Mouse (Mus musculus) brain, adult 2 months (tissue): ENCODE measurements around the gene Sept9.
"Not testable (repeated sequence)": the region's sequence is repeated elsewhere in the genome, so short reads cannot be mapped to it uniquely, and the experiment has no call there.

Experiments
- DNase-seq: peaks from one replicate; pipeline ENCODE4 v3.0.0; 2011; ENCODE audit warnings: low read depth, low spot score

Gene Sept9

GRCm38 (mm10) chr11:117325468-117326139 is 126.1 kb downstream of the Sept9 start:
- DNase-seq = no peak

GRCm38 (mm10) chr11:117326140-117326725 is 126.8 kb downstream of the Sept9 start:
- peak; percentile 76 for DNase-seq

GRCm38 (mm10) chr11:117326867-117327600 is 127.6 kb downstream of the Sept9 start:
- DNase-seq = peak; percentile 79

- DNase-seq = no peak
Measured at GRCm38 (mm10) chr11:117327633-117328032, 128.2 kb downstream of the Sept9 start.

DNA sequence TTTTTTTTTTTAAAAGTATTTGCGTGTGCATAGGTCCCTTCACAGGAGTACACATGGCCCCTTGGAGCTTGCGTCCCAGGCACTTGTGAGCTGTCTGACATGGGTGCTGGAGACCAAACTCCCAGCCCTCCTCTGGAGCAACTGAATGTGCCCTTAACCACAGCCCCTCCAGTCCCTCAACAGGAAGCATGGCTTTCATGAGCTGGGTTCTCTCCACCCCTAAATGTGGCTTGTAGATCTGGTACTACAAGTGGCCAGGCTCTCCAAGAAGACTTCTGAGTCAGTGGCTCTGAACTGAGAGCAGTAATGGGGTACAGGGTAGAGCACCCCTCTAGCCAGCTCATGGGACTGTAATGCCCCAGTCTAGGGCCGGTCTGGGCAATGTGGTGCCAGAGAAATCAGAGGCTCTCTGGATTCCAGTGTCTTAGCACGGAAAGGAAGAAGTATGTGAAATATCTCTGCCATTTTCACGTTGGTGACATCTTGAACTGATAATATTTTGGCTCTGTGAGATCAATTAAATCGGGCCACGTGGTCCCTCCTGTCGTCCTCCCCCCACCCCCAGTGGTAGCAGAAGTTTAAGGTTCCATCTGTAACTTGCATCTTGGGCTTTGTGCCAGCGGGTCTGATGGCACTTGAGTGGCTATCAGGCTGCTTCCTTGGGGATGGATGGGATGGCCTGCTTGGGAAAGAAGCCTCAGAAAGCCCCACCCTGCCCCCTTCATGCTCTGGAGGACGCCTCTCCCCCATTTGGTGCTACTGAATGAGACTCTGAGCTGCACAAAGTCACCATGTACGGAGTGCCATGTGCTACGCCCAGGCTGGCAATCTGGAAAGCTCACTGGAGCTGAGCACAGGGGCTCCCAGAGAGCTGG is 130.9 kb downstream of the Sept9 start:
- no peak for DNase-seq

DNA sequence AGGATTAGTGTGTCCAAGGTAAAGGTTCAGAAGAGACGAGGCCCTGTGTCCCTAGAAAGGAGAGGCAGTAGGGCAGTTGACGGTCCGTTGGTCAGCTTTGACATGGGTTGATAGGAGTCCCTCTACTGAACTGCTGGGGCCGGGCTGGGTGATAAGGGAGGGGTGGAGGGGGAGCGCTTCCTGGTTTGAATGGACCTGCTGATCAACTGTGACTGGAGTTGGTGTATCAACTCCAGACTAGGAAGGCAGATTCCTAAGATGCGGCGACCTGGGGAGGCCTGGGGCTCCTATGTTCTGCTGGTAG is 131.4 kb downstream of the Sept9 start:
- no peak for DNase-seq

DNA sequence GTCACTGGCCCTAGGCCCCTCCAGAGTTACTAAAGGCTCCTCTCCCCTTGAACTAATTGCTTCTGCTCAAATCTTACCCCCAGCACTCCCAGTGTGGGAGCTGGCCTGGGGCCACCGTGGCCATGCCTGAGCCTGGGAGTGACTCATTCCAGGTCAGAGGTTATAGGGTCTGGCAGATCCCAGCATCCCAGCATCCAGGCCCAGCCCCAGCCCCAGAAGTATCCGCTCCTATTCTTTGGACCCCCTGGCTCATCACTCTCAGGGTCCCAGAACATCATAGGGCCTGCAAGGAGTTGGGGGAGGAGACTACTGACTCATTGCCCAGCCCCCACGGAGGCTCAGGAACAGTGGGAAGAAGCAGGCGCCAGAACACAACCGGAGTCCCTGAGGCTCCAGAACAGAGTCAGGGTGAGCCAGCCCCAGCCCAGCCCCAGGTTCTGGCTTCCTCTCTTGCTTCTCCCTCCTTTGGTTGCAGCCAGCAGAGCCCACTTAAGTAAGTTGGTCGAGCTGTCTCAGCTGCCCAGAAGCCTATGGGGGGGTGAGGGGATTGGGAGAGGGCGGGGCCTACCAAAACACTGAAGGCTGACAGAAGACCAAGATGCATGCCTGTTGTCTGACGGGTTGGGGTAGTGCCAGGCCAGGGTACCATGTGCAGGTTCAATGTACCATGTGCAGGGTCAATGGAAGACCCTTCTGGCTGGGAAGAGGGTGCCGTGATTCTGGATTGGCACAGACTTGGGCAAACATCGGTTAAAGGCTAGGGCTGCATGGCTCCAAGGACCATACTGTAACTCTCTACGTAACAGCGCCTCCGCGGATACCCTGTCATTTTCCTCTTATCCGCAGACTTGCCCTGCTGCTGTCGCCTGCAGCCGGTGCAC is 132.1 kb downstream of the Sept9 start:
- DNase-seq = peak; percentile 57

GRCm38 (mm10) chr11:117332242-117333149 is 133.0 kb downstream of the Sept9 start:
- peak; percentile 74 for DNase-seq

DNA sequence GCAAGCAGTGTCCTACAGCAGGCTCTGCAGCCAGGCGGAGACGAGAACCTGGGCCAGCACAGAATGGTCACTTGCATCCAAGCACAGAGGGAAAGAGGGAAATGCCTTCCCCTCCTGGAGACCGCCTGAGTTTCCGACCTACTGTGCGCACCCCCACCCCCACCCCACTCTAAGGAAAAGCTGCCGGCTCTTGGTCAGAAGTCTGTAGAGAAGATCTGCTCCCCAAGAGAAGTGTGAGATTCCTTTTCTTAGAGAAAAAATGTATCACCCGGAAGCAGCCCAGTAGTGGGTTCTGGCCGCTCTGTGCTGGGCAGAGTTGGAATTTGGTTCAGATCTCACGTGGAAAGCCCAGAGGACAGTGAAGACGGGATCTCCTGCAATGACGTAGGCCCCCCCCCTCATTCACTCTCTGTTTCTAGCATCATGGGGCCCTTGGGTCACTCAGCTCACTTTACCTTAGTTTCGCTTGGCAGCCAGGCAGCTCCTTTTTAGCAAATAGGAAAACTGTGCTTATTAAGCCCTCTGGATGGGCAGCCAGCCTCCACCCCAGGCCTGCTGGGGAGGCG is 133.8 kb downstream of the Sept9 start:
- DNase-seq = no peak

DNA sequence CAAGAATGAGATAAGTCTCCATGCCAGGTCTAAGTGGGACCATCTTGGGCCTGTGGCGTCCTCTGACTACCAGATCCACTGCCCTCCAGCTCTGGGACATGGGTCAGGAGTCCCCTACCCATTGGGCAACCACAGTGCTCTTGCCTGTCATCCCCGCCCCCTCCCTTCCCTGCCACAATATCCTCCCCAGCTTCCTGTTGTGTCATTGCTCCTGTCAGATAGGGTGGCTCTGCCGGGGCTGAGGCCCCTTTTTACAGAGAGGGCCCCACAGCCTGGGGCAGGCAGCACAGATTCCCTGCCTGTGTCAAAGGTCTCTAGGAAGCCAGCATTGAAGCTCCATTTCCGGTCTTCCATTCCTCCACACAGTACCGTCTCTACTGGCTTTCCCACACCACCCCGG is 134.6 kb downstream of the Sept9 start:
- no peak for DNase-seq

DNA sequence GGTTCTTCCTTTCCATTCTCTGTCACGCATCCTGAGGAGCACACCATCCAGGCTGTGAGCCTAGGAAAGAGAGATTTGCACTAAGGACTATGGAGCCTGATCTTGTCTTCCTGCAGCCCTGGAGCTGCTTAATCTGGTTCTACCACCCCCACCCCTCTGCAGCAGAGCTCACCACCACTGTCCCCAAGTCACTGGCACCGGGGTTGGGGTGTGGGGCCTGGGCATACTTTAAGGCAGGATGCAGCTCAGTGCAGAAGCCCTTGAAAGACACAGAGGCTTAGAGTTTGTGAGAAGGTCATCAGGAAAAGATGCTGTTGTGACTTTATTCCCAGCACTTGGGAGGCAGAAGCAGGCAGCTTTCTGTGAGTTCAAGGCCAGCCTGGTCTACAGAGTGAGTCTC is 135.7 kb downstream of the Sept9 start:
- DNase-seq = no peak

- DNase-seq = no peak
Measured at GRCm38 (mm10) chr11:117336081-117336788, 136.8 kb downstream of the Sept9 start.

- no peak for DNase-seq
Measured at GRCm38 (mm10) chr11:117337749-117338148, 138.3 kb downstream of the Sept9 start.

DNA sequence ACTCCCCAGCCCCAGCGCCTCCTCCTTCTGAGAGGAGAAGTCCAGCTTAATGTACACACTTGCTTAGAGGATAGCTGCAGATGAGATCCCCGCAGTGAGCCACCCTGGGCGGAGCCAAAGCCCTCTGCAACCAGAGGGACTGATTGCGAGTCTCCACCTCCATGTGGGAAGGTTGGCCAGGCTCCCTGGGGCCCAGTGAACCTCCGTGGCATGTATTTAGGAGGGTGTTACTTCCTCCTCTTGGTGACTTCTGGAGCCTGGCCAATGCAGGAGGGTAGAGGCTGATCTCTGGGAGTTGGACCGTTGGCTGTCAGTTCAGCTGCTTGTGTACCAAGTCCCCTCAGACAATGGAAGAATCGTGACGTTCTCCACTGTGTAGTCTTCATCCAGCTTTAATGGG is 139.0 kb downstream of the Sept9 start:
- no peak for DNase-seq

- DNase-seq = no peak
Measured at GRCm38 (mm10) chr11:117339050-117339449, 139.6 kb downstream of the Sept9 start.

GRCm38 (mm10) chr11:117341218-117341617 is 141.8 kb downstream of the Sept9 start:
- DNase-seq = no peak

DNA sequence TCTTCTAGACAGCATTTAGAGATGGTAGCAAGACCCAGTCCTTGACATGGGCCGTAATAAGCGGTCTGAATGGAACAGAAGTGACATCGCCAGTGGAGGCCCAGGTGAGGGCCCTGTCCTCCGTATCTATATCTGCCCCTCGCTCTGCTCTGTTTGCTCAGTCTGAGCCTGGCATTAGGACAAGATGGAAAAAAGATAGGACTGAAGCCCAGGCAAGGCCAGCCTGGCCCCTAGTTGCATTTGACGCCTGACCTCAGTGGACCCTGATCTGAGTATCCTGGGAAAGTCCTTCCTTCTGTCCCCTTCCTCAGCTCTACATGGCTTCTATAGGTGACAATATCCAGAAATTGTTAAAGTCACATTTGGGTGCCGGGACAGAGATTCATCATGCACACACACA is 142.6 kb downstream of the Sept9 start:
- DNase-seq = no peak

- DNase-seq = not testable (repeated sequence)
Measured at GRCm38 (mm10) chr11:117342490-117342889, 143.0 kb downstream of the Sept9 start.

DNA sequence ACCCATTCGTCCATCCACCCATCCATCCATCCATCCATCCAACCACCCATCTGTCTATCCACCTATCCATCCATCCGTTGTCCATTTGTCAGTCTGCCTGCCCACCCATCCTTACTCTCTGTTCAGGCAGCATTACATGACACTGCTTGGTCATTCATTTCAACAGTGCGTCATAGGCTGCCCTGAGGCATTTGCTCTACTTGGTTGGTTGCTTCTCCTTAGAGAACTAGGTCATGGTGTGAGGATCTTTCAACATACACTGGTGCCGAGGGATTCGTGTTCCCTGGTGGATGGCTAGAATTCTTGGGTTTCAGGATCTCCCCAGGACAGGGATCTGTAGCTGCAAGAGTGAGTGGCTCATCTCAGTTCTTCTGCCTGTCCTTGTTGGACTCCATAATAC is 144.3 kb downstream of the Sept9 start:
- no peak for DNase-seq
